Mouse (Mus musculus) yolk sac, embryonic 10.5 days (tissue): ENCODE data around the gene Zfyve28.

Source experiments
- DNase-seq: peaks from one replicate; pipeline ENCODE4 v3.0.0-alpha.2; 2017; ENCODE audit warnings: low spot score

Zfyve28 gene

GRCm38 (mm10) chr5:34176691-34177090, 111.6 kb downstream of the Zfyve28 start:
- no peak for DNase-seq

GRCm38 (mm10) chr5:34175403-34175694, 112.9 kb downstream of the Zfyve28 start:
- DNase-seq: no peak

- DNase-seq: no peak
These were observed 113.5 kb downstream of the Zfyve28 start for GRCm38 (mm10) chr5:34174550-34175402.

- no peak for DNase-seq
These were observed 114.2 kb downstream of the Zfyve28 start for GRCm38 (mm10) chr5:34174021-34174420.

GRCm38 (mm10) chr5:34170726-34171125, 117.5 kb downstream of the Zfyve28 start:
- no peak for DNase-seq

GRCm38 (mm10) chr5:34169954-34170353, 118.3 kb downstream of the Zfyve28 start:
- DNase-seq: no peak

GRCm38 (mm10) chr5:34168950-34169891, 119.0 kb downstream of the Zfyve28 start, which contains the start of the genes Poln and Haus3:
Gene Poln, minus strand, starts transcription at chr5:34169448.
Gene Haus3, minus strand, starts transcription at chr5:34169527.
- peak; percentile 99 for DNase-seq

GRCm38 (mm10) chr5:34167857-34168256, 120.4 kb downstream of the Zfyve28 start:
- DNase-seq: no peak

- DNase-seq: no peak
These were observed 122.5 kb downstream of the Zfyve28 start for GRCm38 (mm10) chr5:34165793-34166192.

GRCm38 (mm10) chr5:34148476-34148875, 139.8 kb downstream of the Zfyve28 start:
- no peak for DNase-seq

- no peak for DNase-seq
These were observed 140.7 kb downstream of the Zfyve28 start for GRCm38 (mm10) chr5:34147554-34147953.
